Mouse (Mus musculus): Measurements from ENCODE around the gene Tnnt3.

- TF ChIP-seq HCFC1 (IDR thresholded peaks at IDR 0.05; ENCODE audit: low read depth, low read length) (no peak), CTCF (conservative IDR thresholded peaks at IDR 0.05 in 1 of 2, IDR thresholded peaks at IDR 0.05 in 1 of 2; ENCODE audit: low read depth in 2 of 2, low read length in 2 of 2) (no peak), POLR2AphosphoS2 (IDR thresholded peaks at IDR 0.05; ENCODE audit: low read depth, low read length) (no peak), ZC3H11A (IDR thresholded peaks at IDR 0.05; ENCODE audit: low read depth, low read length) (no peak), CHD2 (IDR thresholded peaks at IDR 0.05; ENCODE audit: low read length) (no peak), ELF1 (IDR thresholded peaks at IDR 0.05; ENCODE audit: low read depth, low read length) (no peak), PAX5 (IDR thresholded peaks at IDR 0.05; ENCODE audit: low read length) (no peak), MAFK (IDR thresholded peaks at IDR 0.05; ENCODE audit: insufficient replicate concordance, low read length) (no peak)
Measured at GRCm38 (mm10) chr7:142559651-142560175, 61.1 kb downstream of the Tnnt3 start.

Measured in CH12.LX (cell line).